Mouse (Mus musculus): ENCODE measurements around the gene Specc1. TPM values are rescaled to one million over a fixed set of nuclear protein-coding genes. Genes with fewer than 3 reads are reported as not detected.

Gene Specc1
- total RNA-seq, 2 experiments from 2014 or later: 1.9 to 2.3 TPM

- DNase-seq: no peak
- intact Hi-C loops (cut with DNase I): no loop called here
Measured at GRCm38 (mm10) chr11:62146661-62147060, 190.1 kb downstream of the Specc1 start.

GRCm38 (mm10) chr11:62148026-62148425 lies 191.5 kb downstream of the Specc1 start:
- intact Hi-C loops (cut with DNase I): no loop called here
- DNase-seq: no peak

GRCm38 (mm10) chr11:62148449-62148848 lies 191.9 kb downstream of the Specc1 start:
- intact Hi-C loops (cut with DNase I): no loop called here
- DNase-seq: no peak

- no peak for DNase-seq
- intact Hi-C loops (cut with DNase I): no loop called here
Measured at GRCm38 (mm10) chr11:62153057-62153456, 196.5 kb downstream of the Specc1 start.

GRCm38 (mm10) chr11:62159803-62160202 lies 203.2 kb downstream of the Specc1 start:
- no peak for DNase-seq
- intact Hi-C loops (cut with DNase I): no loop called here

- intact Hi-C loops (cut with DNase I): no loop called here
- no peak for DNase-seq
Measured at GRCm38 (mm10) chr11:62161450-62161849, 204.9 kb downstream of the Specc1 start.

- no peak for DNase-seq
- intact Hi-C loops (cut with DNase I): no loop called here
Measured at GRCm38 (mm10) chr11:62164357-62164756, 207.8 kb downstream of the Specc1 start.

GRCm38 (mm10) chr11:62166503-62166902 lies 209.9 kb downstream of the Specc1 start:
- intact Hi-C loops (cut with DNase I): no loop called here
- no peak for DNase-seq

GRCm38 (mm10) chr11:62168146-62168545 lies 211.6 kb downstream of the Specc1 start:
- DNase-seq: no peak
- intact Hi-C loops (cut with DNase I): no loop called here

- no peak for DNase-seq
- intact Hi-C loops (cut with DNase I): no loop called here
Measured at GRCm38 (mm10) chr11:62177395-62178113, 221.0 kb downstream of the Specc1 start.

GRCm38 (mm10) chr11:62180791-62181190 lies 224.2 kb downstream of the Specc1 start:
- no peak for DNase-seq
- intact Hi-C loops (cut with DNase I): no loop called here

- intact Hi-C loops (cut with DNase I): no loop called here
- DNase-seq: no peak
Measured at GRCm38 (mm10) chr11:62184900-62185299, 228.3 kb downstream of the Specc1 start.

GRCm38 (mm10) chr11:62187074-62187473 lies 230.5 kb downstream of the Specc1 start:
- intact Hi-C loops (cut with DNase I): no loop called here

GRCm38 (mm10) chr11:62192050-62192449 lies 235.5 kb downstream of the Specc1 start:
- intact Hi-C loops (cut with DNase I): no loop called here
- DNase-seq: no peak

More at GRCm38 (mm10) chr11:62187074-62187473, 230.5 kb downstream of the Specc1 start:
- no peak for DNase-seq

- DNase-seq: no peak
- intact Hi-C loops (cut with DNase I): no loop called here
Measured at GRCm38 (mm10) chr11:62193116-62193515, 236.6 kb downstream of the Specc1 start.

- intact Hi-C loops (cut with DNase I): no loop called here
- DNase-seq: no peak
Measured at GRCm38 (mm10) chr11:62194217-62194616, 237.7 kb downstream of the Specc1 start.

- intact Hi-C loops (cut with DNase I): no loop called here
- DNase-seq: no peak
Measured at GRCm38 (mm10) chr11:62200901-62201512, 244.4 kb downstream of the Specc1 start.

GRCm38 (mm10) chr11:62202645-62203044 lies 246.1 kb downstream of the Specc1 start:
- intact Hi-C loops (cut with DNase I): no loop called here
- no peak for DNase-seq

GRCm38 (mm10) chr11:62209111-62209510 lies 252.5 kb downstream of the Specc1 start:
- no peak for DNase-seq
- intact Hi-C loops (cut with DNase I): no loop called here

- intact Hi-C loops (cut with DNase I): no loop called here
- DNase-seq: no peak
Measured at GRCm38 (mm10) chr11:62209891-62210290, 253.3 kb downstream of the Specc1 start.

- DNase-seq: no peak
- intact Hi-C loops (cut with DNase I): no loop called here
Measured at GRCm38 (mm10) chr11:62213384-62213989, 256.9 kb downstream of the Specc1 start.

- intact Hi-C loops (cut with DNase I): no loop called here
- DNase-seq: no peak
Measured at GRCm38 (mm10) chr11:62215107-62215506, 258.5 kb downstream of the Specc1 start.
